Mouse (Mus musculus) 3134 (cell line): ENCODE results near the gene Nomo1.
A peak's percentile ranks its signal among the peaks of the same experiment; 100 is the strongest.

Experiments
- DNase-seq: peaks from one replicate; pipeline ENCODE4 v3.0.0-alpha.2; 2011; ENCODE audit warnings: low spot score; ENCODE audit not compliant: insufficient read length; ENCODE audit errors: extremely low read depth

Nomo1 gene

DNA sequence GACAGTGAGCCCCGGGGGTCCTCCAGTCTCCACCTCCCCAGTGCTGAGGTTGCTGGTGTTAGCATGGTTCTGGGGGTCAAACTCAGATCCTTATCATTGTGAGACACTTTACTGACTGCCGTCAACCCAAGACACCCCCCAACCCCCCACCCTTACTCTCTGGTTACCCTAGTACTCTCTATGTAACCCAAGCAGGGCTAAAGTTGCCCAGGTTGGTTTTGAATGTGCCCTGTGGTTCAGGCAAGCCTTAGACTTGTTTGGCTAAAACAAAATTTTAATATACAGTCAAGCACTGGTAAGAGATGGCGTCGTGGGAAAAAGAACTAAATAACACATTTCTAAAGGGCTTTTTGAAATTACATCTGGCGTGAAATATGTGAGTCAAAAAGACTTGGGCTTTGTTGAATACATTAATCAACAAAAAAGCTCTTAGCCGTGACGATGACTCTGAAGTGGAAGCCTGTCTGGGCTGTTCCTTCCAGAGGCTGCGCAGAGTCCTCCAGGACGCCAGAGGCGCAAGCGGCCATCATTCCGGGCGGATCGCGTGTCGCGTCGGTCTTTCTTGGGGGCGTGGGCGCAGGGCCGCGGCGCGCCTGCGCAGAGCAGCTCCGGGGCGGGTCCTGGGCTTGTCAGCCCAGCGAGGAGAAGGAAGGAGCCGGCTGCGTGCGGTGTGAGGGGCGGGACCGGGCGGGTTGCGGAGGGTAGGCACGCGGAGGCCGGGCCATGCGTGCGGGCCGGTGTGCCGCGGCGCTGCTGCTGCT is at the start of gene Nomo1:
Gene Nomo1 (plus strand): TSS at position 590 of the 761 bp plus-strand sequence.
- peak; percentile 98 for DNase-seq

DNA sequence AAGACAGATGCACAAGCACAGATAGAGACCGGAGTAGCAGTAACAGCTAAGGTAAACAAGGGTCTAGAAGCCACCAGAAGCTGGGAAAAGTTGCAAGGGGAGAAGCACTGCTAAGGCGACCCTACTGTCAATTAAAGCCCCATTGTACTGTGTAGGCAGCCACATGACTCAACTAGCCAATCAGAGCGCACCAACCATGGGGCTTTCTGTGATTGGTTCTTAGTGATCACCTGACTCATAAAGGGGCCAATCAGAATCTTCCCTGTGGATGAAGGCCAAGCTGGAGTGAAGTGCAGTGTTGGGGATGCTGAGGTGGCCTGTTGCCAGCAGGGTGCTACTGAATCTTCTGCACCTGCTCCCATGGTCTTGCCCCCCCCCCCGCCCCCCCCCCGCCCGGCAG is 46.6 kb upstream of the Nomo1 start:
- DNase-seq: no peak

DNA sequence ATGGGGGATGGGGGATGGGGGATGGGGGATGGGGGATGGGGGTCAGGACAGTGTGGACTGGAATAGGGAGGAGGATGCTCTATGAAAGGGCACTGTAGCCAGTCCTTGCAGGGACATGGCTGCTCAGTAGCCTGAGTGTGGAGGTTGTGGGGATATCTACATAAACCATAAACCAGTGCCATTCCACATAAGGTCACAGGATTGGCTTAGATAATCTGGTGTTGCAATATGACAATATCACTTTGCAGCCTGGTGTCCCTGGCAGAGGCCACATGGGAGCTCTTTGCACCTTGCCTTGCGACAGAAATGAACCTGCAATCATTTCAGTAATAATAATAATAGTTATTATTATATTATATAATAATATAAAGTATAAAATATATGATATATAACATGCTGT is 45.2 kb upstream of the Nomo1 start:
- DNase-seq: no peak

DNA sequence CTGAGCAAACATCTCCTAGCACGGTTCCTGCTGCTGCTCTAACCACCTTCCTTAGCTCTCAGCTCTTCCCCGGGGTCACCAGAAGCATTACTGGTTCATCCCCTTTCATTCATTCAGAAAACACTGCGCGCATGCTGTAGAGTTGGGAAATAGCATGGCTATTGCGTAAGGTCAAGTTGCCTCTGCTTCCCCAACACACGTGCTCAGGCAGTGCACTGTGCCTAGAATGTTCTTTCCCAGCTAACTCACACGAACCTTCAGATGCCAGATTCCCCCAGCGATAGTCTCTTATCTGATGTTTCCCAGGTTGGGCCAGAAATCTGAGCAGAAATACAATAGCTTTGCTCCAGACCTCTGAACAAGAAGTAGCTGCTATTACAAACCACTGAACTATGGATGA is 41.0 kb upstream of the Nomo1 start:
- DNase-seq: no peak

DNA sequence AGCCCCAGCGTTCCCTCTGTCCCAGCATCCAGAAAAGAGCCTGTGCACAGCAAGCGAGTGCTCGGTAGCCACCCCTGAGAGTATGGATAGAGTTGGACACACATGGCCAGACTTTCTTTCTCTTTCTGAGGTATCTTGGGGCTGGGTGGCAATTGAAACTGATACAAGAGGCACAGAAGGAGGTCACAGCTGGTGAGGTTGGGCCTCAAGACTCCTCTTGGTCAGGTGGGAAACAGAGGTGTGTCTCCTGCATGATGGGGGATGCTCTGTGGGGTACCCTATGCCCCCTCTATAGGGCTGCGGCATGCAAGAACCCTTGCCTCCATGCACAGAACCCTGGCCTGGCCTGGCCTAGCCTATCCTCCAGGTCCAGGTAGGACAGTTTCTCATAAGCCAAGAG is 32.9 kb upstream of the Nomo1 start:
- no peak for DNase-seq

DNA sequence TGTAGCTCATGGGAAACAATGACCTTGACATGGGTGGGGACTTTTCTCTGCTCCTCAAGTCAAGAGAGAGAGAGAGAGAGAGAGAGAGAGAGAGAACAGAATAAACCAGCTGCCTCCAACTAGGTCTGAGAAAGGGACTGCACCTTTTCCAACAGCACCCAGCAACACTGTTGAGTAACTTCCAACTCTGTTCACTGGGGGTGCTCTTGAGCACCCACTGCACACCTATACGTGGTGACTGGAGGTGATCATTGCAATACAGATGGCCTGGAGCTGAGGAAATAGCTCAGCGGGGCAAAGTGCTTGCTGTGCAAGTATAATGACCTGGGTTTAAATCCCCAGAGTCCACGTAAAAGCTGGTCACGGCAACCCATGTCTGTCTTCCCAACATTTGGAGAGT is 30.8 kb upstream of the Nomo1 start:
- DNase-seq: no peak

DNA sequence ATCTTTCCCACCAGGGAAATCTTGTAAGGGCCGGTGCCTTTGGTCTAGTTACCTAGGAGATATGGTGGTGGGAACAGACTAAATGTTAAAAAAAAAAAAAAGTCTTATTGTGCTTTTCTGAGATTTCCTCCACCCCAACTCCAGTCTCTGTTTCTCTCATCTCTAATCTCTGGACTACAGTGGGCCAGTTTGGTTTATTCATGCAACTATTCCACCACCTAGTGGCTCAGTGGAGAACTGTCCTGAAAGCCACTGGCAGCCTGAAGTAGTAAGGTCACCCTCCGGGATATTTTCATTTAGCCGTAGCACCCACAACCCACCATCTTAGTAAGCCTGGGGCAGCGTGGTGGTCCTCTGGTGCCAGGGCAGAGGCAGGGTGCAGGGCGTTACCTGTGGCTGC is 23.9 kb upstream of the Nomo1 start:
- DNase-seq: peak; percentile 37

DNA sequence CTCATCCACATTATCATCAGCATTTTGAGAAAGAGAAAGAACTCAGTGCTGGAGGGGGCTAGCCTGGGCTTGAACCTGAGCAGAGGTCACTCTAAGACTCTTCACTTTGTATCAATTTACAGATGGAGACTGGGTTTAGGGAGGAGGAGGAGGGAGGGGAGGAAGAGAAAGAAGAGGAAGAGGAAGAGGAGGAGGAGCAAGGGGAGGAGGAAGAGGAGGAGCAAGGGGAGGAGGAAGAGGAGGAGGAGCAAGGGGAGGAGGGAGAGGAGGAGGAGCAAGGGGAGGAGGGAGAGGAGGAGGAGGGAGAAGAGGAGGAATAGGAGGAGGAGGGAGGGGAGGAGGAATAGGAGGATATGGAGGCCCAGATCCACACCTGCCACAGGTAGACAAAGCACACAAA is 21.4 kb upstream of the Nomo1 start:
- DNase-seq: no peak

DNA sequence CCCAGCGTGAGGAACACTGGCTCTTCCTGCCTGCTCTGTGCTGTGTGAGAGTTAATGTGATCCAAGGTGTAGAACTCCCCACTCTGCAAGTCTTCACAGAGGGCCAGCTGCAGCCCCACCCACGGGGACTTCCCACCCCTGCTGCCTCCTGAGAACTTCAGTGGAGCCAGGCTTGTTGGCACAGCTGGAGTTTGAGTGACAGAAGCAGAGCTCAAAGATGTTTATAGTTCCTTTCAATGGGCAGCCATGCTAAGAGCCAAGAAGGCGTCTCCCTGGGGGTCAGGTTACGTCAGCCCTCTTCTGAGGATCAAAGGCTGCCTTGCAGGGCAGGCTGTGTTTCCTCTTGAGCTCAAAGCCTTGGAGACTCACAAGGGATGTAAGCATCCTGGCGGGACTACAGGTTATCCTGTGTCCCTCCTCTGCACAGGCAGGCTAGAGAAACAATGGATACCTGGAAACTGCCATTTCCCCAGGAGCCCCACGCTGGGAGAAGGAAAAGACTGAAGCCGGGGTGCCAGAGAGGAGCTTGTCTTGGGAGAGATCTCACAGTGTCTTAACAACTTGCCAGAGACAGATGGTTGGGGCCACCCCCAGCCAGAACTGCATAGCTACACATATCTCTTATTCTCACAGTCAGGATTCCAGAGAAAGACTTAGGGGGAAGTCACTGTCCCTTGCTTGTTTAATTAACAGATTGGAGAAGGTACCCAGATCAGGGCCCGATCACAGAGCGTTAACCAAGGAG is 20.1 kb upstream of the Nomo1 start:
- peak; percentile 46 for DNase-seq

DNA sequence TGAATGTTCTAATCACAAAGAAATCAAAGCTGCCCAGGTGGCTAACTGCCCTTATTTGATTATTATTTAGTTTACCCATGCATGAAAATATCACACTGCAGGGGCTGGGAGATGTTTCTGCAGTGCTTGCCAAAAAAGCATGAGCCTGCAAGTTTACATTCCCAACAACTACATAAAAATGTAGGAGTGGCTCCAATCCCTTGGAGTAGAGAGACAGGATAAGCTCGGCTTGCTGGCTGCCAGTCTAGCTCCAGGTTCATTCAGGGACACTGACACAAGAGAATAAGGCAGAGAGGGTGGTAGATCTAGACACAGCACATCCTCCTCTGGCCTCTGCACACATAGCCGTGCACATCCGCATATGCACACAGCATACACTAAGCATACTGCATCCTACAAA is 13.9 kb upstream of the Nomo1 start:
- DNase-seq: no peak

DNA sequence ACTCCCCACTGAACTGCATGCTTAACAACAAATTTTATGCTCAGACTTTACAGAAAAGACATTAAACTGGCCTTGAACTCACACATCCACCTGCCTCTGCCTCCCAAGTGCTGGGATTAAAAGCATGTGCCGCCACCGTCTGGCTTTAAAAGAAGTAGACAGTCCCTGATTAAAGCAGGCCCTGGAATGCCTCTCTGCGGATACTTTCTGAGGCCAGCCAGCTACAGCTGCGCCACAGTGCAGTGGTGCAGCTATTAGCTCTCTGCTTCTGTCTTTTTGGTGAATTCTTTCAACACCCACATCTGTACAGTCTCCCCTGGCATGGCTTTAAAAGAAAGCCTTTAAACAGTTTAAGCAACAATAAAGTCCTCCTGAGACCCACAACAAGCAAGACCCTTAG is 11.5 kb upstream of the Nomo1 start:
- no peak for DNase-seq

DNA sequence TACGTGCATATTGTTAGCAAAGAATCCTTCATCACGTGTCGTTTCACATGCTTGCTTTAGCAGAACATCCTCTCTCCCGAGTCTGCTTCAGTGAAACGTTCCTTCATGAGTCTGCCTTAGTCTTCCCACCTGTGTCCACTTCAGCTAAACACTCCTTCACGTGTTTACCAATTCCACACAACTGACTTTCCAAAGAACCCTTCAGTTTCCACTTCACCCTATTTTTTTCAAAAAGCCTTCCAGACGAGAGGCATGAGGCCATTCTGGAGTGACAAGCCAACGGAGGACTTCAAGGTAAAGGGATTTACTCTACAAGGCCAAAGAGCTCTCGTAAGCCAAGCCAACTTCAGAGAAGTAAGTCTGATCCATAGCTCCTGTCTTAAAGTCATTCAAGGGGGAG is 8.1 kb upstream of the Nomo1 start:
- DNase-seq: no peak

DNA sequence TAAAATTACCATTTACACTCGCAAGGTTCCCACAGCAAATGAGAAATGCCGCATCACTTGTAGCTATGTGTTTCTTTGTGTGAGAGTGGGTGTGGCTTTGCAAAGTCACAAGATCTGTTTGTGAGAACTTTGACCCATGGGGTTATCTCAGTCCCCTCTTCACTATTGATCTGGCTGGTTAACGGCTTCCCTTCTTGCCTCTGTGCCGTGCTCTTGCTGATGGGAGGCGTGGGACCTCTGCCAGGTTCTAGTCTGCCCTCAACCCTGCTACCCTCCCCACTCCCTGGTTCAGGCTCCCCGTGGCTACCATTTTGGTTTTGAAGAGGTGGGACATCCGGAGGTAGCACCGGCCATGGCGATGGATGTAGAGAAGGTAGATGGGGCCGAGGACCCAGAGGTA is 4.8 kb upstream of the Nomo1 start:
- no peak for DNase-seq

DNA sequence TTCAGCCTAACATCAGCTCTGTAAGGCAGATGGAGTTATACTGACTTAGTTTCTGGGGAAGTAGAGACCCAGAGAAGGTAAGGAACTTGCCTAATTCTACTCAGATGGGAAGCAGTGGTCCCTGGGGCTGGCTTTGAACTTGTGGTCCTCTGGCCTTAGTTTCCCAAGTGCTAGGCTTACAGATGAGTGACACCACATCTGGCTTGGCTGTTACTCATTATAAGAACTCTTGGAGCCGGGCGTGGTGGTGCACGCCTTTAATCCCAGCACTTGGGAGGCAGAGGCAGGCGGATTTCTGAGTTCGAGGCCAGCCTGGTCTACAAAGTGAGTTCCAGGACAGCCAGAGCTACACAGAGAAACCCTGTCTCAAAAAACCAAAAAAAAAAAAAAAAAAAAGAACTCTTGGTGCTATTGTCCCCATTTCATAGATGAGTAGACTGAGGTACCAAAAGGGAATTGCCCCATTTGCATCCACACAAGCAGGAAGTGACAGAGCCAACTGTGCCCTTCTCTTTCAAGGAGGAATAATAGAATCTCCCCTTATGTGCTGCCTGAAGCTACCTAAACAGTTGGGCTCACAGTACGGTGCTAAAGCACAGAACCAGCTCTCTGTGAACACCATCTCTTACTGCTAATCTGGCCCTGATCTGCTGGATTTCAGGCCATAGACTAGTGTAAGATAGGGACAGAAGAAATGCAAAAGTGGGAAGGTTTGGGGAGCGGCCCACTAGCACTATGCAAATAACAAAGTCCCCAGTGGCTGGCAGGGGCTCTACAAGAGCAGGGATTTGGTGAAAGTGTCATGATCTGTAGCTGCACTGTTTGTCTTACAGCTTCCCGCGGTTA is 4.0 kb upstream of the Nomo1 start:
- DNase-seq: no peak

DNA sequence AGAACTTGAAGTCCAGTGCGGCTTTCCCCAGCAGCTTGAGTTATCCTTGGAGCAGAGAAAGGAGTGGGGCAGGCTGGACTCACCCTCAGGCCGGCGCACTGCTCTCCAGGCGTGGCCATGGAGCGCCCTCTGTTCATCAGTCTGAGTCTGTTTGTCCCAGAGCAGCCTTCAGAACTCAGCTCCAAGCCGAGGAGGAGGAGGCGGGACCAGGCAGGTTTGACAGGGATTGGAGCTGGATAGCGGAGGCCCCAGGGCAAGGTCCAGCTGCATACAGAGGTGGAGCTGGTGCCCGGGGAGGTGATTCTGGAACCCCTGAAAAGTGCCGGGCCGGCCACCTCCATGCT is 3.4 kb upstream of the Nomo1 start, which contains the start of gene Abcc6:
Gene Abcc6 (minus strand): TSS at position 158 of the 344 bp plus-strand sequence.
- DNase-seq: no peak

DNA sequence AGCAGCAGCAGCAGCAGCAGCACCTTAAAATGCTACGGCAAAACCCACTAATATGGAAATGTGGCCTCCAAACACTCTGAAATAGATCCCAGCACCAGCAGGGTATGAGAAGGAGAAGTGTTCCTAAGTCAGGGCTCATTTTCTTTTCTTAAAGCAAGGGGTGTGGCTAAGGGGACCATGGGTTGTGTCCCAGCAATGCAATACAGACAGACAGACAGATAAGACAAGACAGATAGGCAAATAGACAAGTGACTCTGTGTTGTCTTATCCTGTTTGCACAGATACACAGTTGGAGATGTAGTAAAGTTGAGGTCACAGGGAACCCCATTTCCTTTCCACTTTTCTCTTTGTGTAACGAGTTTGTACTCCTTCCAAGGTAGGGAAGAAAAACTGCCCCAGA is 2.4 kb upstream of the Nomo1 start:
- no peak for DNase-seq

DNA sequence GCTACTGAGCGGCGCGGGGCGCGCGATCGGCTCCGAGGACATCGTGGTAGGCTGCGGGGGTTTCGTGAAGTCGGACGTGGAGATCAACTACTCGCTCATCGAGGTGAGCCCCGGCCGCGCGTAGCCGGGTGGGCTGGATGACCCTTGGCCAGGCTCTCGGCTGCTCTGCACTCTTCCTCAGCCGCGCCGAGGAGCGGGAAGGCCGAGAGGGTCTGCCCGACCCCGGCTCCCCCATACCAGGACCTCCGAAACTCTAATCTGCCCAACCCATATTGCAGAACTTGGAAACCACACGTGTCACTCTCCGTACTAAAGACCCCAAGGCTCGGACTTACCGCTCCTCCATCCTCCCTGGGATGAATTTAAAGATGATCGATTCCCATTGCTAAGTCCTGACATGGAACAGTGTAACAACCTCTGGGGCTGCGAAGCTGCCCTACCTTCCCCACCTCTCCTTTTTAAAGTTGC is 406 bp downstream of the Nomo1 start:
- no peak for DNase-seq

DNA sequence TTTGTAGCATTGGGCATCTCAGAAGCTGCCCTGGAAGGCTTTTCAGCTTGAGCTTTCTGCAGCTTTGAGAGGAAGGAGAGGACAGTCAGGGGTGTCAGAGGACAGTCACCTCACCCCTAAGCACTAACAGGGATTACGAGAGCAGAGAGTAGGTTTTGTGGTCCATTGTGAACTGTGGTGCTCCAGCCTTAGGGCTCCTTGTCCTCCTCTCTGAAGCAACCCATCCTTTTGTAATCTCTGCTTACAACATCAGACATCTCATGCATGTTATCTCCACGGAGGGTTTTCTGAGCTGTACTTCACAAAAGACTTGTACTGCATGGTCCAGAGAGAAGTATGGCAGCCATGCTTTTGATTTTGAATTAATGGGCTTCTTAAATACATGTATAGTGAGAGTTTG is 1.5 kb downstream of the Nomo1 start:
- DNase-seq: no peak

DNA sequence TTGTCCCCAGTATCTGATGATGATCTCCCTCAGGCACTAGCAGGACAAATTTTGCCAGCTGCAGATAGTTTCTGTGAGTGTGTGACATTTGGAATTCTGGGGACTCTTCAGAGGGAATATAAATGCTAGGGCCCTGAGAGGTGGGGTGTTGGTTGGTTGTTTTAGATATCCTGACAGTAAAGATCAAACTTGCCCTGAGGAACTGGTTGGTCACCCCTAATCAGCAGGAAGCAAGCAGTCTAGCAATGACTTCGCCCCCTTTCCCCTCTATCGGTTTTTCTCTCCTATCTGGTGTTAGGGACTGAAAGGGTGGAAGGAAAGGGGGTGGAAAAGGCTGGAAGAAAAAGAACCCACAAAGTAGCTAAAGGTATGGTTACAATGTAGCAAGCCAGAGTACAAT is 2.0 kb downstream of the Nomo1 start:
- no peak for DNase-seq

DNA sequence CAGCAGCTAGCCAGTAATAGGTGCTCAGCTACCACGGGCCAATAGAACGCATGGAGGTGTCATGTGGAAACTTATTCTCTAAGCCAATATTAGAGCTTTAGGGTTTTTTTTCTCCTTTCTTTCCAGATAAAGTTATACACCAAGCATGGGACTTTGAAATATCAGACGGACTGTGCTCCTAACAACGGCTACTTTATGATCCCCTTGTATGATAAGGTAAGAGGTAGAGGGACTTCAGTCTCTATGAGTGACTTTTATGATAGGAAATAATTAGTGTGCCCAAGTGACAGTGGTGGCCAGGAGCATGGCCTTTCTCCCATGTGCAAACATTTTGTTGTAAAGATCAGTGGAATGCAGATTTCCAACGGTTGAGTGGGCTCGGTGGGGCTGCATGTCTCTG is 3.9 kb downstream of the Nomo1 start:
- no peak for DNase-seq

DNA sequence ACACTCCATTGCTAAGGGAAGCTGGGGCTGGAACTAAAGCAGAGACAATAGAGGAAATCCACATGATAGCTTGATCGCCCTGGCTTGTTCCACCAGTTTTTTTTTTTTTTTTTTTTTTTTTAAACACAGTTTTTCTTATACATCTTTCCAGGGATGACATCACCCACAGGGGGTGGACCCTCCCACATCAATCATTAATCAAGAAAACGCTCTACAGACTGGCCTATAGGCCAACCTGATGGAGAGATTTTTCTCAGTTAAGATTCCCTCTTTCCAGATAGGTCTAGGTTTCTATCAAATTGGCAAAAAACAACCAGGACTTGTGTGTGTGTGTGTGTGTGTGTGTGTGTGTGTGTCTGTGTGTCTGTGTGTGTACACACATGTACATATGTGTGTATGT is 6.4 kb downstream of the Nomo1 start:
- no peak for DNase-seq
